Mouse (Mus musculus): Measurements from ENCODE around the gene Zfp710. TPM values are rescaled to one million over a fixed set of nuclear protein-coding genes. Genes with fewer than 3 reads are reported as not detected.
"Not testable (repeated sequence)": the region's sequence is repeated elsewhere in the genome, so short reads cannot be mapped to it uniquely, and the experiment has no call there.

The Zfp710 gene
- 16.9 and 18.9 TPM in 2 replicates for polyA plus RNA-seq (2015; fragmentation: Nextera tagmentation; extraction: Ambion mirVana)

GRCm38 (mm10) chr7:80024521-80025390 lies at the start of gene Zfp710:
Gene Zfp710 (plus strand): TSS chr7:80024814.
- peak within 1 kb of the TSS; percentile 75 for H3K9ac ChIP-seq
- WGBS, result under 1% methylated on average over 41 of the region's 42 CpGs
- peaks cover 18% of the 10 kb centered on the region for H3K4me1 ChIP-seq
- H3K27me3 ChIP-seq, result no peaks in the 10 kb centered on the region
- H3K4me3 ChIP-seq, result peak within 1 kb of the TSS; percentile 86
- no peaks in the 10 kb centered on the region for H3K9me3 ChIP-seq
- no peaks in the 10 kb centered on the region for H3K36me3 ChIP-seq
- H3K27ac ChIP-seq, result peak within 1 kb of the TSS; percentile 97
- peak within 1 kb of the TSS; percentile 95 for H3K4me2 ChIP-seq
- peak; percentile 73 for ATAC-seq (ENCODE audit: insufficient number of reproducible peaks, low FRiP score, low TSS enrichment, low read depth)

- H3K27ac ChIP-seq, result no peak overlapping the region
- H3K9me3 ChIP-seq, result no peaks in the 10 kb centered on the region
- no peak overlapping the region for H3K4me3 ChIP-seq
- H3K27me3 ChIP-seq, result no peaks in the 10 kb centered on the region
- no peaks in the 10 kb centered on the region for H3K4me1 ChIP-seq
- 88% methylated on average over 2 of the region's 2 CpGs for WGBS
- no peak overlapping the region for H3K9ac ChIP-seq
- H3K4me2 ChIP-seq, result no peak overlapping the region
- no peaks in the 10 kb centered on the region for H3K36me3 ChIP-seq
- no peak for ATAC-seq (ENCODE audit: insufficient number of reproducible peaks, low FRiP score, low TSS enrichment, low read depth)
Observed at GRCm38 (mm10) chr7:79975316-79975715, 49.3 kb upstream of the Zfp710 start.

- H3K27ac ChIP-seq, result peak overlapping the region; percentile 18; the same call in 1 of the 2 replicates
- WGBS, result 87% methylated on average over 7 of the region's 7 CpGs
- H3K36me3 ChIP-seq, result no peaks in the 10 kb centered on the region
Observed at GRCm38 (mm10) chr7:79986717-79987116, 37.9 kb upstream of the Zfp710 start.

GRCm38 (mm10) chr7:79987745-79988144 lies 36.9 kb upstream of the Zfp710 start:
- Histone ChIP-seq H3K27ac (peak overlapping the region; percentile 22; the same call in 1 of the 2 replicates), H3K9ac (no peak overlapping the region), H3K4me2 (no peak overlapping the region), H3K27me3 (no peaks in the 10 kb centered on the region), H3K4me3 (no peak overlapping the region), H3K36me3 (no peaks in the 10 kb centered on the region), H3K4me1 (no peaks in the 10 kb centered on the region), H3K9me3 (no peaks in the 10 kb centered on the region)
- no peak for ATAC-seq (ENCODE audit: insufficient number of reproducible peaks, low FRiP score, low TSS enrichment, low read depth)
- 53% methylated on average over 3 of the region's 3 CpGs for WGBS

More at GRCm38 (mm10) chr7:79986717-79987116, 37.9 kb upstream of the Zfp710 start:
- no peak overlapping the region for H3K9ac ChIP-seq
- H3K4me1 ChIP-seq, result no peaks in the 10 kb centered on the region
- no peak overlapping the region for H3K4me3 ChIP-seq
- no peak overlapping the region for H3K4me2 ChIP-seq
- no peaks in the 10 kb centered on the region for H3K9me3 ChIP-seq
- no peaks in the 10 kb centered on the region for H3K27me3 ChIP-seq
- ATAC-seq (ENCODE audit: insufficient number of reproducible peaks, low FRiP score, low TSS enrichment, low read depth), result no peak

- H3K9ac ChIP-seq; ATAC-seq (ENCODE audit: insufficient number of reproducible peaks, low FRiP score, low TSS enrichment, low read depth); H3K27ac ChIP-seq; H3K4me2 ChIP-seq; H3K9me3 ChIP-seq; H3K4me3 ChIP-seq; H3K36me3 ChIP-seq; H3K4me1 ChIP-seq; H3K27me3 ChIP-seq: not testable (repeated sequence)
- 94% methylated on average over 1 of the region's 1 CpGs for WGBS
Observed at GRCm38 (mm10) chr7:79988466-79988865, 36.1 kb upstream of the Zfp710 start.

GRCm38 (mm10) chr7:79994476-79994875 lies 30.1 kb upstream of the Zfp710 start:
- no peaks in the 10 kb centered on the region for H3K9me3 ChIP-seq
- WGBS, result 25% methylated on average over 8 of the region's 8 CpGs
- ATAC-seq (ENCODE audit: insufficient number of reproducible peaks, low FRiP score, low TSS enrichment, low read depth), result no peak
- H3K27ac ChIP-seq, result no peak overlapping the region
- no peaks in the 10 kb centered on the region for H3K36me3 ChIP-seq
- no peaks in the 10 kb centered on the region for H3K27me3 ChIP-seq
- H3K4me3 ChIP-seq, result no peak overlapping the region
- no peaks in the 10 kb centered on the region for H3K4me1 ChIP-seq
- H3K4me2 ChIP-seq, result no peak overlapping the region
- H3K9ac ChIP-seq, result no peak overlapping the region

GRCm38 (mm10) chr7:79997761-79998160 lies 26.9 kb upstream of the Zfp710 start:
- no peak for ATAC-seq (ENCODE audit: insufficient number of reproducible peaks, low FRiP score, low TSS enrichment, low read depth)
- WGBS, result 91% methylated on average over 1 of the region's 1 CpGs
- no peak overlapping the region for H3K4me3 ChIP-seq
- H3K9me3 ChIP-seq, result no peaks in the 10 kb centered on the region
- H3K27me3 ChIP-seq, result no peaks in the 10 kb centered on the region
- no peak overlapping the region for H3K9ac ChIP-seq
- no peaks in the 10 kb centered on the region for H3K4me1 ChIP-seq
- no peaks in the 10 kb centered on the region for H3K36me3 ChIP-seq
- H3K27ac ChIP-seq, result no peak overlapping the region
- no peak overlapping the region for H3K4me2 ChIP-seq

- WGBS, result 72% methylated on average over 11 of the region's 11 CpGs
- no peak for ATAC-seq (ENCODE audit: insufficient number of reproducible peaks, low FRiP score, low TSS enrichment, low read depth)
- no peaks in the 10 kb centered on the region for H3K4me1 ChIP-seq
- H3K27me3 ChIP-seq, result no peaks in the 10 kb centered on the region
- no peaks in the 10 kb centered on the region for H3K9me3 ChIP-seq
- no peak overlapping the region for H3K9ac ChIP-seq
- no peak overlapping the region for H3K27ac ChIP-seq
- H3K4me2 ChIP-seq, result no peak overlapping the region
- H3K4me3 ChIP-seq, result no peak overlapping the region
- no peaks in the 10 kb centered on the region for H3K36me3 ChIP-seq
Observed at GRCm38 (mm10) chr7:80002353-80003055, 22.1 kb upstream of the Zfp710 start.

GRCm38 (mm10) chr7:80004776-80005554 lies 19.6 kb upstream of the Zfp710 start:
- Histone ChIP-seq H3K36me3 (no peaks in the 10 kb centered on the region), H3K9me3 (no peaks in the 10 kb centered on the region), H3K27ac (no peak overlapping the region), H3K4me2 (no peak overlapping the region), H3K4me1 (no peaks in the 10 kb centered on the region), H3K4me3 (no peak overlapping the region), H3K9ac (no peak overlapping the region), H3K27me3 (no peaks in the 10 kb centered on the region)
- ATAC-seq (ENCODE audit: insufficient number of reproducible peaks, low FRiP score, low TSS enrichment, low read depth), result no peak
- 45% methylated on average over 20 of the region's 20 CpGs for WGBS

GRCm38 (mm10) chr7:80010680-80011079 lies 13.9 kb upstream of the Zfp710 start:
- H3K4me1 ChIP-seq, result no peaks in the 10 kb centered on the region

GRCm38 (mm10) chr7:80011470-80011869 lies 13.1 kb upstream of the Zfp710 start:
- WGBS, result 54% methylated on average over 2 of the region's 2 CpGs
- Histone ChIP-seq H3K4me1 (no peaks in the 10 kb centered on the region), H3K27me3 (no peaks in the 10 kb centered on the region), H3K36me3 (no peaks in the 10 kb centered on the region), H3K4me3 (no peak overlapping the region), H3K27ac (no peak overlapping the region), H3K9me3 (no peaks in the 10 kb centered on the region), H3K9ac (no peak overlapping the region), H3K4me2 (no peak overlapping the region)
- ATAC-seq (ENCODE audit: insufficient number of reproducible peaks, low FRiP score, low TSS enrichment, low read depth), result no peak

More at GRCm38 (mm10) chr7:80010680-80011079, 13.9 kb upstream of the Zfp710 start:
- 61% methylated on average over 5 of the region's 5 CpGs for WGBS
- no peaks in the 10 kb centered on the region for H3K9me3 ChIP-seq
- no peak for ATAC-seq (ENCODE audit: insufficient number of reproducible peaks, low FRiP score, low TSS enrichment, low read depth)
- H3K36me3 ChIP-seq, result no peaks in the 10 kb centered on the region
- no peak overlapping the region for H3K9ac ChIP-seq
- no peak overlapping the region for H3K27ac ChIP-seq
- H3K4me2 ChIP-seq, result no peak overlapping the region
- no peaks in the 10 kb centered on the region for H3K27me3 ChIP-seq
- no peak overlapping the region for H3K4me3 ChIP-seq
